Mouse (Mus musculus) hindbrain, embryonic 16.5 days (tissue): Measurements from ENCODE around the gene Me3. TPM values are rescaled to one million over a fixed set of nuclear protein-coding genes. Genes with fewer than 3 reads are reported as not detected.

Source experiments
- ATAC-seq: fragments of 200-750 bp; cut with Nextera tagmentation; 2 replicates; pipeline ENCODE4 v1.8.0; 2017; ENCODE audit warnings: moderate TSS enrichment, moderate library complexity
- H3K27ac ChIP-seq: fragments of 300-500 bp; sonication (generic); 2 replicates; pipeline ENCODE4 v1.5.1; 2014; ENCODE audit warnings: low read depth, mild to moderate bottlenecking, control low read depth, low read length, moderate library complexity
- H3K27me3 ChIP-seq: fragments of 300-500 bp; sonication (generic); replicated peaks from 2 replicates; pipeline ENCODE4 v1.6.1; 2014; ENCODE audit warnings: low read length; ENCODE audit not compliant: control insufficient read depth, insufficient read depth
- H3K36me3 ChIP-seq: fragments of 300-500 bp; sonication (generic); 2 replicates; pipeline ENCODE4 v1.6.1; 2014; ENCODE audit warnings: mild to moderate bottlenecking, low read length, moderate library complexity, mixed read lengths; ENCODE audit not compliant: control insufficient read depth, insufficient read depth
- H3K4me1 ChIP-seq: fragments of 300-500 bp; sonication (generic); 2 replicates; pipeline ENCODE4 v1.6.1; 2014; ENCODE audit warnings: low read depth, low read length; ENCODE audit not compliant: control insufficient read depth, insufficient read depth
- H3K4me2 ChIP-seq: fragments of 300-500 bp; sonication (generic); 2 replicates; pipeline ENCODE4 v1.6.1; 2014; ENCODE audit warnings: mild to moderate bottlenecking, low read length, control low read depth, moderate library complexity
- H3K4me3 ChIP-seq: fragments of 300-500 bp; sonication (generic); 2 replicates; pipeline ENCODE4 v1.5.1; 2014; ENCODE audit warnings: mild to moderate bottlenecking, low read length, control low read depth, moderate library complexity
- H3K9ac ChIP-seq: fragments of 300-500 bp; sonication (generic); 2 replicates; pipeline ENCODE4 v1.6.1; 2014; ENCODE audit warnings: low read depth, mild to moderate bottlenecking, control low read depth, low read length, moderate library complexity
- H3K9me3 ChIP-seq: fragments of 300-500 bp; sonication (generic); 2 replicates; pipeline ENCODE4 v1.6.1; 2014; ENCODE audit warnings: mild to moderate bottlenecking, low read length, moderate library complexity; ENCODE audit not compliant: control insufficient read depth
- WGBS: fragments of 180-500 bp; shearing (Covaris S2); extraction: QIAGEN DNeasy Blood & Tissue Kit; methylation state at CpG from one replicate; pipeline ENCODE4 v1.1.7; 2014; 5-methylcytosine and 5-hydroxymethylcytosine counted together
- polyA plus RNA-seq: library from polyadenylated mRNA; unstranded; fragments of >200 nt; fragmentation: Nextera tagmentation; extraction: Ambion mirVana; gene quantifications from 2 replicates; pipeline ENCODE4 v1.2.1, GENCODE M21; 2015

The Me3 gene
- polyA plus RNA-seq, 1 experiment from 2014 or later = 23.1 TPM

DNA sequence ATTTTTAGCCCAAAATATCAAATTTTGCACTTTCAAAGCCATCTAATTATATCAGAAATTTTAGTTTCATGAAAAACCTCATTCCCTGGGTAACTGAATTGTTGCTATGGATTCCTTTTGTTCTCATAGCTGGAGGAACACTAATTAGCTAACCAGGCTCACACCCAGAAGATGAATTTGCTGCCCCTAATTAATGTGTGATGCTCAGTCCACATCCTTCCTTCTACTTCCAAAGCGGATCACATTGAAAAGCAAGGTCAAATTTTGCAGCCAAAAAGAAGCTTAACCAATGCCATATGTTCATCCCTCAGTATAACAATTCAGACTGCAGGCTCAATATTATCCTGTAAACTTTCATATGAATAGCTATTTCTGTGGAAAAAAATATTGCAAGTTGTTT lies 45.7 kb downstream of the Me3 start:
- ATAC-seq = no peak
- H3K27me3 ChIP-seq = no peaks in the 10 kb centered on the region
- H3K4me1 ChIP-seq = no peaks in the 10 kb centered on the region
- 40% methylated on average over 1 of the region's 1 CpGs for WGBS
- H3K9me3 ChIP-seq = no peaks in the 10 kb centered on the region
- H3K9ac ChIP-seq = no peak overlapping the region
- H3K36me3 ChIP-seq = no peaks in the 10 kb centered on the region
- H3K4me2 ChIP-seq = no peak overlapping the region
- no peak overlapping the region for H3K27ac ChIP-seq
- no peak overlapping the region for H3K4me3 ChIP-seq

DNA sequence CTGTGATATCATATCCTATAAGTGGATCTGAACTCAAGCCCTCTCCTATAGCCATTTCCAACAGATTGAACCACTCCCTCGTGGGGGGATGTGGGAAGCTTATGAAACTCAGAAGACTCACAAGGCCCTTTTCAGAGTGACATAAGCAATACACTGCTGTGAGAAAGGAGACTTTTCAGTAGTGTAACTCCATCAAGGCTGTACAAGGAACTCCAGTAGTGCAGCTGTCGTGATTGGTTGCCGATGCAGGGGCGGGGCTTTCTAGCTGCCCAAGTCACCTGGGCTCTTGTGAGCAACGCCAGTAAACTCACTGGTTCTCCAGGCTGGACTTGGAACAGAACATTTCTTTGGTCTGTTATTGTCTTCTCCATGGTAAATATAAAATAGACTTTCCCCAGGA lies 46.5 kb downstream of the Me3 start:
- no peak overlapping the region for H3K9ac ChIP-seq
- H3K4me2 ChIP-seq = no peak overlapping the region
- no peaks in the 10 kb centered on the region for H3K4me1 ChIP-seq
- no peak overlapping the region for H3K27ac ChIP-seq
- H3K27me3 ChIP-seq = no peaks in the 10 kb centered on the region
- ATAC-seq = no peak
- no peak overlapping the region for H3K4me3 ChIP-seq
- H3K36me3 ChIP-seq = no peaks in the 10 kb centered on the region
- H3K9me3 ChIP-seq = no peaks in the 10 kb centered on the region
- 94% methylated on average over 5 of the region's 5 CpGs for WGBS

DNA sequence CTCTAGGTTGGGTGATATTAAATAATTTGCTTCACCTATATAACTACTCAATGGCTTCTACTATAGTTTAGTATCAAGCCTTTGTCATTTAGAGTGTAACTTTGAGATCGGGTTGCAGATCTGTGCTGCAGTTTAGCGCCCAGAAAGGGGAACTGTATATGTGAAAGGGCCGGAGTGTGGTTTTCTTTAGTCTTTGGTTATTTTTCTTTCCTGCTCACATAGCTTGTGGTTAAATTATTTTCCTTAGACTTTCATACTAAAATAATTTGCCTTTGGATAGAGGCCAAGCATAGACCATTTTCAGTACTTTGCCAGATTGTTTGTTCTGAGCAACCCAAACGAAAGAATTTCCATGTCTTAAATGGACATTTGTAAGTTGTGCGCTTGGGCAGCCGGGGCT lies 46.9 kb downstream of the Me3 start:
- Histone ChIP-seq H3K4me1 (no peaks in the 10 kb centered on the region), H3K27me3 (no peaks in the 10 kb centered on the region), H3K27ac (no peak overlapping the region), H3K9me3 (no peaks in the 10 kb centered on the region), H3K4me3 (no peak overlapping the region), H3K9ac (no peak overlapping the region), H3K36me3 (no peaks in the 10 kb centered on the region), H3K4me2 (no peak overlapping the region)
- ATAC-seq = no peak
- WGBS = 82% methylated on average over 6 of the region's 6 CpGs

DNA sequence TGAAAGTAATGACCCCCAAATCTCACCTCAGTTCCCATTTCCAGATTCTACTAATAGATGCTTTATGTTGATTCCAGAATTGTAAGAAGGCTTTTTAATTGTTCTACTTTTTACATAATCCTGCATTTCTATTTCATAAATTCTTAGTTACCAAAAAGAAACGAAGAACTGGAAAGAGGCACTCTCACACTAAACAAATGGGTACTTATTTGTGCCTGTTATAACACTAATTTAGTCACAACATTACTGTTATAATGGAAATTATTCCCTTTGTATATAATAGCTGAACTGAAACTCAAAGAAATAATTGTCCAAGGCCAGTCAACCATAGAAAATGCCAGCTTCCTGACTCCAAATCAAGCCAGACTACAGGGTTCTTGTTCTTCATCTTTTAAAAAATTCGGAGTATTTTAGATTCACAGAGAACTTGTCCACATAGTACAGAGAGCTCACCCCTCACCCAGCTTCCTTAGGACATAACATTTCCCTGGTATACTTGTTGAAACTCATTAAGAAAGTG lies 47.5 kb downstream of the Me3 start:
- Histone ChIP-seq H3K4me3 (no peak overlapping the region), H3K27ac (no peak overlapping the region), H3K27me3 (no peaks in the 10 kb centered on the region), H3K9me3 (no peaks in the 10 kb centered on the region), H3K9ac (no peak overlapping the region), H3K4me2 (no peak overlapping the region), H3K36me3 (no peaks in the 10 kb centered on the region), H3K4me1 (no peaks in the 10 kb centered on the region)
- WGBS = 31% methylated on average over 2 of the region's 2 CpGs
- no peak for ATAC-seq

DNA sequence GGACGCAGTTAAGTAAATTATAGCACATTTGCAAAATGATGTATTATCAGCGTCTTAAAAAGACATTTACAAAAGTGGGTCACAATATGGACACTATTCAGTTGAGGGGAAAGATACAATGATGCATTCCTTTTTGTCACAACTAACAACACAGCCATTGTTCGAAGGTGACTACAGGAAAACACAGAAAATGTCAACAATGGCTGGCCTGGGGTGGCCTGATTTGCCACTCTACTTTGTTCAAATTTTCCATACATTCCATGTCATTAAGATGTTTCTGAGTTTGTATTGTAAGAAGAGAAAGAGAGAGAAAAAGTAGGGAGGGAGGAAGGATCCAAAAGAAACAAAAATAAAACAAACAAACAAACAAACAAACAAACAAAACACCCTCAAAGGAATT lies 48.7 kb downstream of the Me3 start:
- H3K9ac ChIP-seq = no peak overlapping the region
- no peaks in the 10 kb centered on the region for H3K4me1 ChIP-seq
- WGBS = 58% methylated on average over 3 of the region's 3 CpGs
- no peaks in the 10 kb centered on the region for H3K27me3 ChIP-seq
- H3K27ac ChIP-seq = no peak overlapping the region
- no peak for ATAC-seq
- no peak overlapping the region for H3K4me3 ChIP-seq
- H3K4me2 ChIP-seq = no peak overlapping the region
- no peaks in the 10 kb centered on the region for H3K9me3 ChIP-seq
- no peaks in the 10 kb centered on the region for H3K36me3 ChIP-seq

DNA sequence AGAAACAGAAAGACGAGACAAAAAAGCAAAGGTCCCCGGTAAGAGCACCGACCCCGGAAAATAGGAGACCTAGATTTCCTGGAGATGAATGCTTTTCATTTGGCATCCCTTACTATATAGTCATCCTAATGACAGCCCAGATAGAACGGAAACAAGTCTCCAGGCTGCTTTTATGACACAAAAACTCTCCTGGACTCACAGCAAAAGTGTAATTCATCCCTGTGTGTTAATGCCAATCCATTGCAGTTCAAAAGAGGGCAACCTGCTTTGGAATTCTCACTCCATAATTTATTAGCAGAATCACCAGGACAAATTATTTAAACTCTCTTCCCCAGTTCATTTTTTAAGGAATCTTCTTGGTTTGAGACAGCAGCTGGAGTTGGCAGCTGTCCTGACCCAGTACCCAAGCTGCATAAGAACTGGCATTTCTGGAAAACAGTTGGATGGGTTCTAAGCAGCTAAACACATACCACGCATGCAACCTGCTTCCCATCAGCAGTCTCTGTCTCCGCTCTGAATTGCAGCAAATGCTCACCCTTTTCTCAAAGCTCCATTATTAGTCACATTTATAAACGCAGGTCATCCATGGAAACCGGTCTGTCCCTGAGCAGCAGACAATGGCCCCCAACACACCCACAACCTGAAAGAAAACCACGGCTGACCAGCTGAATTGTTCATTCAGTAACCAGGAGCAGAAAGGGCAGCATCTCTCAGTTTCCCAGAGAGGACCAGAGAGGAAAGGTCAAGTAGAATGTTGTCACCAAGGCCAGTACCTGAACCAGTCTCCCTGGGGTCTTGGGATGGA lies 49.7 kb downstream of the Me3 start:
- no peak overlapping the region for H3K4me2 ChIP-seq
- ATAC-seq = no peak
- 58% methylated on average over 10 of the region's 10 CpGs for WGBS
- no peaks in the 10 kb centered on the region for H3K9me3 ChIP-seq
- no peaks in the 10 kb centered on the region for H3K4me1 ChIP-seq
- H3K9ac ChIP-seq = no peak overlapping the region
- H3K36me3 ChIP-seq = no peaks in the 10 kb centered on the region
- H3K4me3 ChIP-seq = no peak overlapping the region
- no peak overlapping the region for H3K27ac ChIP-seq
- no peaks in the 10 kb centered on the region for H3K27me3 ChIP-seq

DNA sequence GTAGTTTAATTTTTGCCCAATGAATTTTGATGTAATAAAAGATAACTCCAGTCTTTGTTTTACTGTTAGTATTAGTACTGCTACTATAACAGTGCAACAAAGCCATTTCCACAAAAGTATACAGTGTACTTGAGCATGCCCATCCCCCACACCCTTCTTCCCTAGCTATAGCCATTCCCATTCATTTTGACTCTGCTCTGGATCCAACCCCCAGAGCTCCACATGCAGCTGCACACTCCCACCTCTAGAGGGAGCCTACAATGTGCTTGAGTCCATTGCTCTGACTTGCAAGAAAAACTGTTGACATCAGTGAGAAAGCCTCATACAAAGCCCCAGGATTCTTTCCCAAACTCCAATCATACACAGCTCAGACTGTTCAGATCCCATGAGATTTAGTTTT lies 66.0 kb downstream of the Me3 start:
- Histone ChIP-seq H3K4me2 (no peak overlapping the region), H3K36me3 (no peaks in the 10 kb centered on the region), H3K9ac (no peak overlapping the region), H3K27ac (no peak overlapping the region), H3K4me3 (no peak overlapping the region), H3K27me3 (no peaks in the 10 kb centered on the region), H3K9me3 (no peaks in the 10 kb centered on the region), H3K4me1 (no peaks in the 10 kb centered on the region)
- ATAC-seq = no peak

DNA sequence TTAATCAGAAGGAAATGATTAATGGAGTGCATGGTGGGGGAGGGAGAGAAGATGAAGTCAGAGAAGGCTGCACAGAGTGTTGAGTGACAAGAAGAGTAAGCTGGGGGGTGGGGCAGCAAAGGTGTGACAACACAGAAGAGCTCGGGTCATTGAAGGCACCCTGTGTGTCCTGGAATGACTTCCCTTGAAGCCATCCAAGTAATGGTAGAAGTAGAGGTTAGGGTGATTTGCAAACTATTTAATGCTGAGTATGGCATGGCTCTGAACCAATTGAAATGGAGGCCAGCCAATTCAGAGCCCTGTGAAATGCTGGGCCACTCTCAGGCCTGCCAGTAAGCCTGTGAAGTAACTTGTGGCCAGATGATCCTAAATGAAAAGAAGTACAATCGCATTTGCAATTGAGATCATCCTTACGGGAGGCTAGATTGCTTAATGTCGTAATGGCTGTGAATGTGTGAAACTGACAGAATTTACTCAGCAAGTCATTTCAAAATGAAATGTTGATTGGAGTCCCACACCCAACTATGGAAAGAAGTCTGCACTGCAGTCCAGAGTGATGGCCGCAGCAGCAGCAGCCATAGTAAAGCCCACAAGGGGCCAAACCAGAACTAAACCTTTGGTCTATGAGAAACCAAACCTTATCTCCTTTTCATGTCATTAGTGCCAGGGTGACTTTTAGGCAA lies 67.6 kb downstream of the Me3 start:
- no peak overlapping the region for H3K27ac ChIP-seq
- H3K36me3 ChIP-seq = no peaks in the 10 kb centered on the region
- ATAC-seq = peak; percentile 56; the same call in 1 of the 2 replicates
- H3K4me3 ChIP-seq = no peak overlapping the region
- H3K4me1 ChIP-seq = no peaks in the 10 kb centered on the region
- no peak overlapping the region for H3K9ac ChIP-seq
- 61% methylated on average over 5 of the region's 5 CpGs for WGBS
- H3K4me2 ChIP-seq = no peak overlapping the region
- H3K27me3 ChIP-seq = no peaks in the 10 kb centered on the region
- H3K9me3 ChIP-seq = no peaks in the 10 kb centered on the region

DNA sequence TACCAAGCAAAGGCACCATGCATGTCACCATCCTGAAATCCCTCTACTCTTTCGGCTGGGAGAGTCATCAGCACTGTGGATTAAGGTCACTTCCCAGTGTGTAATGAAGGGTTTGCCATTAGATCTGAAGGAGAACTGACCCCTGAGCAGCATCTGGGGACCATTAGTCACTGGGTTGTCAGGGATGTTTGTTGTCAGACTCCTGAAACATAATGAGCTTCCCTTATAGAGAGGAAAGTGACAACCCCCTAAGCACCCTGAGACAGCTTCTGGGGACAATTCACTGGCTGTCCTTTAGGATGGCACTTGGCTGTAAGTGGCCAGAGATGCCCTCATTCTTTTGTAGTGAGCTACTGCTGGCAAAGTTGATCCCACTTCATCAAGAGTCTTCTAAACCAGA lies 68.3 kb downstream of the Me3 start:
- no peak for ATAC-seq
- no peak overlapping the region for H3K4me2 ChIP-seq
- 50% methylated on average over 1 of the region's 1 CpGs for WGBS
- no peak overlapping the region for H3K9ac ChIP-seq
- H3K9me3 ChIP-seq = no peaks in the 10 kb centered on the region
- H3K4me3 ChIP-seq = no peak overlapping the region
- no peaks in the 10 kb centered on the region for H3K36me3 ChIP-seq
- H3K27me3 ChIP-seq = no peaks in the 10 kb centered on the region
- H3K4me1 ChIP-seq = no peaks in the 10 kb centered on the region
- H3K27ac ChIP-seq = no peak overlapping the region
